Mouse (Mus musculus): Measurements from ENCODE around the gene Gm438.

- TF ChIP-seq CTCF (conservative IDR thresholded peaks at IDR 0.05; ENCODE audit: low read length) (no peak), NANOG (IDR thresholded peaks at IDR 0.05; ENCODE audit: borderline replicate concordance, low read length) (no peak)
Observed at GRCm38 (mm10) chr4:144824706-144825105, 38.3 kb upstream of the Gm438 start.
